Mouse (Mus musculus) ES-Bruce4 (cell line): ENCODE results near the gene Trim46.

Source experiments
- CTCF ChIP-seq: IDR thresholded peaks from one replicate; pipeline ENCODE4 v1.8.1; 2011; ENCODE audit warnings: low read depth, low read length
- POLR2A ChIP-seq: IDR thresholded peaks from one replicate; pipeline ENCODE4 v1.8.1; 2011; ENCODE audit warnings: low read length; ENCODE audit not compliant: insufficient read depth

- TF ChIP-seq CTCF (no peak), POLR2A (no peak)
Observed at GRCm38 (mm10) chr3:89229276-89229675, 16.8 kb downstream of the Trim46 start.
